Comparison of ENCODE assay signal across 13 mouse cellular contexts in the genomic region with DNA sequence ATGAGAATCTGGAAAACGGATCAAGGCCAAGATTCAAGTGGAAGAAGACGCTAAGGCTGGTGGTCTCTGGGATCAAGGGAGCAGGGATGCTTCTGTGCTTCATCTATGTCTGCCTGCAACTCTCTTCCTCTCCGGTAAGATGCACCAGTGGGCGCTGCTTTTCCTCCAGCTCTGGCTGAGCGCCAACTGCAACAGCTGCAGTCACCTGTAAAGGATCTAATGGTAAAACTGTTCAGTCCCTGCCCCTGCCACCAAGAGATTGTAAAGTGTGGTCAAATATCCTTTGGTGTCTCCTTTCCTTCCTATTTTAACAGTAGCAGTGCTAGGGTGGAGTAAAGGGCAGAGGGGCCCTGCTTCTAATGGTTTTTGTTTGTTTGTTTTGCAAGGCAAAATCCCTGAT. TPM values are rescaled to one million over a fixed set of nuclear protein-coding genes. Genes with fewer than 3 reads are reported as not detected.
DNase-seq lines count a peak whose midpoint lies in the region; ATAC-seq and TF ChIP-seq lines count a peak whose summit lies in the region.
"Had no signal": no experiment of that assay in that cellular context is flagged by ENCODE, and none has a peak within 500 bp of the region (broad histone marks: within the 10 kb centered on the region; RNA-seq: fewer than 3 reads in every experiment).

No protein-coding gene starts in this region.

- no peaks in the 10 kb centered on the region for H3K79me3 ChIP-seq in C2C12 (ENCODE audit: low read depth)

- no peaks in the 10 kb centered on the region for H3K79me2 ChIP-seq in C2C12 (ENCODE audit: control insufficient read depth, insufficient read depth)

- no peaks in the 10 kb centered on the region for H3K27me3 ChIP-seq in kidney, postnatal 0 days (ENCODE audit: insufficient read depth, low read length)
- no peaks in the 10 kb centered on the region for H3K27me3 ChIP-seq in C2C12 (ENCODE audit: control insufficient read depth, insufficient read depth, insufficient read length)
- no peaks in the 10 kb centered on the region for H3K27me3 ChIP-seq in stomach, postnatal 0 days (ENCODE audit: control insufficient read depth, insufficient read depth, low read length)
- H3K27me3 ChIP-seq: hindbrain, embryonic 13.5 days had no signal

- H3K4me3 ChIP-seq in kidney, postnatal 0 days (replicated peaks; ENCODE audit: low read depth, low read length) = no peak overlapping the region
- H3K4me3 ChIP-seq in C2C12 (ENCODE audit: insufficient read depth, poor library complexity, severe bottlenecking) = no peak overlapping the region
- H3K4me3 ChIP-seq in stomach, postnatal 0 days (ENCODE audit: low read depth, low read length) = no peak overlapping the region
- H3K4me3 ChIP-seq: erythroblast, embryonic 14.5 days; hindbrain, embryonic 13.5 days had no signal

- no peak overlapping the region for H3ac ChIP-seq in C2C12 (ENCODE audit: control insufficient read depth, insufficient read length, low read depth)

- 34% methylated on average over 5 of the region's 5 CpGs for WGBS in kidney, postnatal 0 days
- 33% methylated on average over 5 of the region's 5 CpGs for WGBS in stomach, postnatal 0 days

- H3K9me3 ChIP-seq in kidney, postnatal 0 days (replicated peaks; ENCODE audit: low read length) = no peaks in the 10 kb centered on the region
- no peaks in the 10 kb centered on the region for H3K9me3 ChIP-seq in stomach, postnatal 0 days (ENCODE audit: control insufficient read depth, low read length)
- H3K9me3 ChIP-seq: hindbrain, embryonic 13.5 days had no signal

- no peak for ATAC-seq in kidney, postnatal 0 days (replicated peaks; ENCODE audit: low FRiP score, low read depth)
- peak; percentile 23 for ATAC-seq in common myeloid progenitor, adult 5-6 weeks (replicated peaks; ENCODE audit: low read depth, poor library complexity, severe bottlenecking)
- ATAC-seq in stomach, postnatal 0 days (ENCODE audit: low FRiP score, low TSS enrichment) = no peak

- DNase-seq in kidney, postnatal 0 days (ENCODE audit: low spot score) = peak; percentile 15
- DNase-seq in kidney, adult 18-20 months = no peak
- DNase-seq in stomach, postnatal 0 days (ENCODE audit: low spot score) = peak; percentile 33
- no peak for DNase-seq in adrenal gland, postnatal 4 days (ENCODE audit: low spot score in 2 of 2)
- no peak for DNase-seq in retina, postnatal 1 day
- DNase-seq: adrenal gland, postnatal 14 days; cerebellum, postnatal 10 days; gastrocnemius, postnatal 25 days; layer of hippocampus, postnatal 36 days had no signal

- TF ChIP-seq CTCF in kidney, postnatal 0 days (IDR thresholded peaks at IDR 0.05; ENCODE audit: low read depth) = peak; percentile 28; the same call in 1 of the 2 replicates
- no peak for TF ChIP-seq CTCF in C2C12 (IDR thresholded peaks at IDR 0.05; ENCODE audit: control insufficient read depth, insufficient read depth, insufficient read length)
- TF ChIP-seq CTCF in stomach, postnatal 0 days (IDR thresholded peaks at IDR 0.05; ENCODE audit: low read depth) = peak; percentile 13; the same call in 1 of the 2 replicates

- no peaks in the 10 kb centered on the region for H3K4me1 ChIP-seq in kidney, postnatal 0 days (replicated peaks; ENCODE audit: insufficient read depth, low read length)
- H3K4me1 ChIP-seq in stomach, postnatal 0 days (replicated peaks; ENCODE audit: control insufficient read depth, insufficient read depth) = no peaks in the 10 kb centered on the region
- H3K4me1 ChIP-seq: hindbrain, embryonic 13.5 days had no signal

- H3K9ac ChIP-seq in kidney, postnatal 0 days (ENCODE audit: low read depth, low read length) = no peak overlapping the region
- H3K9ac ChIP-seq in stomach, postnatal 0 days (ENCODE audit: low read length) = no peak overlapping the region
- H3K9ac ChIP-seq: hindbrain, embryonic 13.5 days had no signal

- TF ChIP-seq EP300 in stomach, postnatal 0 days (optimal IDR thresholded peaks at IDR 0.05) = no peak

- H3K36me3 ChIP-seq in kidney, postnatal 0 days (ENCODE audit: insufficient read depth, low read length) = no peaks in the 10 kb centered on the region
- H3K36me3 ChIP-seq in C2C12 (ENCODE audit: control insufficient read depth, insufficient read depth) = no peaks in the 10 kb centered on the region
- H3K36me3 ChIP-seq in stomach, postnatal 0 days (ENCODE audit: control insufficient read depth, insufficient read depth, low read length) = no peaks in the 10 kb centered on the region
- H3K36me3 ChIP-seq: hindbrain, embryonic 13.5 days had no signal

- no peak overlapping the region for H3K4me2 ChIP-seq in kidney, postnatal 0 days (ENCODE audit: low read length)
- no peak overlapping the region for H3K4me2 ChIP-seq in stomach, postnatal 0 days (replicated peaks; ENCODE audit: low read depth)
- H3K4me2 ChIP-seq: hindbrain, embryonic 13.5 days had no signal

- H3K27ac ChIP-seq in kidney, postnatal 0 days = no peak overlapping the region
- H3K27ac ChIP-seq in stomach, postnatal 0 days (replicated peaks) = no peak overlapping the region
- H3K27ac ChIP-seq: hindbrain, embryonic 13.5 days had no signal

TF ChIP-seq in C2C12, 6 proteins besides CTCF, POLR2A, EP300 and RAD21:
- TF ChIP-seq FOSL1 (IDR thresholded peaks at IDR 0.05; ENCODE audit: insufficient read depth, low read length, poor library complexity, severe bottlenecking) (no peak), MAX (IDR thresholded peaks at IDR 0.05) (no peak), MYOG (IDR thresholded peaks at IDR 0.05; ENCODE audit: control insufficient read depth, extremely low read depth, insufficient read length) (no peak), MYOD1 (IDR thresholded peaks at IDR 0.05; ENCODE audit: control insufficient read depth, insufficient read length, low read depth) (peak; percentile 33), CEBPB (IDR thresholded peaks at IDR 0.05; ENCODE audit: low read depth) (no peak)
TF ChIP-seq in C2C12: peak in this region for 1.

RNA-seq across cellular contexts. Expression of gene Tnfsf4, which starts 0.4 kb away (rescaled TPM):
- 0.05 and 0.17 TPM in 2 replicates for polyA plus RNA-seq in kidney, postnatal 0 days (2015; fragmentation: Nextera tagmentation; extraction: Ambion mirVana)
- polyA plus RNA-seq in C2C12 (2012; fragmentation: generic; extraction: Trizol) = not detected
- total RNA-seq in common myeloid progenitor, adult 5-6 weeks (2017) = 0.64 and 1.3 TPM in 2 replicates
- 0.05 and 0.24 TPM in 2 replicates for polyA plus RNA-seq in stomach, postnatal 0 days (2015; fragmentation: Nextera tagmentation; extraction: Ambion mirVana)
- total RNA-seq in adrenal gland, postnatal 4 days (2021) = not detected
- total RNA-seq: adrenal gland, postnatal 14 days; gastrocnemius, postnatal 25 days; layer of hippocampus, postnatal 36 days had no signal
- polyA plus RNA-seq: erythroblast, embryonic 14.5 days; hindbrain, embryonic 13.5 days had no signal

Comparison
In these comparisons a context has a peak if more than half of its experiments do, and no peak if none do; other contexts are left out.
1. DNase-seq: peak in kidney, postnatal 0 days (single experiment) and stomach, postnatal 0 days (single experiment); none in kidney, adult 18-20 months (single experiment), adrenal gland, postnatal 4 days (0 of 2) and retina, postnatal 1 day (single experiment).